Mouse (Mus musculus): ENCODE measurements at regions not wholly inside any gene's neighbourhood (a gene's known extent, or its start where the extent isn't known, plus 50 kb on each side); places are given as distances from the start of the nearest gene placed in this dataset.

GRCm38 (mm10) chr16:39286797-39287565, 394.5 kb downstream of the Igsf11 start:
- H3K4me3 ChIP-seq, result no peak overlapping the region
- WGBS, result 54% methylated on average over 8 of the region's 8 CpGs
- no peaks in the 10 kb centered on the region for H3K36me3 ChIP-seq
- no peak overlapping the region for H3K4me2 ChIP-seq
- H3K4me1 ChIP-seq, result no peaks in the 10 kb centered on the region
- no peaks in the 10 kb centered on the region for H3K9me3 ChIP-seq
- H3K9ac ChIP-seq, result no peak overlapping the region
- ATAC-seq (ENCODE audit: insufficient number of reproducible peaks, low FRiP score, low TSS enrichment, low read depth), result no peak
- H3K27ac ChIP-seq, result no peak overlapping the region
- no peaks in the 10 kb centered on the region for H3K27me3 ChIP-seq

- Histone ChIP-seq H3K9me3 (no peaks in the 10 kb centered on the region), H3K4me1 (no peaks in the 10 kb centered on the region), H3K4me3 (no peak overlapping the region), H3K4me2 (no peak overlapping the region), H3K27ac (no peak overlapping the region), H3K27me3 (no peaks in the 10 kb centered on the region), H3K36me3 (no peaks in the 10 kb centered on the region), H3K9ac (no peak overlapping the region)
- no peak for ATAC-seq (ENCODE audit: insufficient number of reproducible peaks, low FRiP score, low TSS enrichment, low read depth)
- 83% methylated on average over 3 of the region's 3 CpGs for WGBS
Observed at GRCm38 (mm10) chr16:39298856-39299255, 406.4 kb downstream of the Igsf11 start.

- no peak; the same call in 1 of the 2 replicates for ATAC-seq (ENCODE audit: insufficient number of reproducible peaks, low FRiP score, low TSS enrichment, low read depth)
- no peaks in the 10 kb centered on the region for H3K4me1 ChIP-seq
- H3K9me3 ChIP-seq, result no peaks in the 10 kb centered on the region
- no peak overlapping the region for H3K4me3 ChIP-seq
- 30% methylated on average over 1 of the region's 1 CpGs for WGBS
- H3K9ac ChIP-seq, result no peak overlapping the region
- H3K36me3 ChIP-seq, result no peaks in the 10 kb centered on the region
- H3K4me2 ChIP-seq, result no peak overlapping the region
- H3K27me3 ChIP-seq, result no peaks in the 10 kb centered on the region
- H3K27ac ChIP-seq, result no peak overlapping the region
Observed at GRCm38 (mm10) chr16:39302902-39303361, 410.5 kb downstream of the Igsf11 start.

GRCm38 (mm10) chr16:39303371-39303770, 410.9 kb downstream of the Igsf11 start:
- Histone ChIP-seq H3K4me1 (no peaks in the 10 kb centered on the region), H3K9ac (no peak overlapping the region), H3K4me2 (no peak overlapping the region), H3K27me3 (no peaks in the 10 kb centered on the region), H3K27ac (no peak overlapping the region), H3K4me3 (no peak overlapping the region), H3K36me3 (no peaks in the 10 kb centered on the region), H3K9me3 (no peaks in the 10 kb centered on the region)
- ATAC-seq (ENCODE audit: insufficient number of reproducible peaks, low FRiP score, low TSS enrichment, low read depth), result no peak
- WGBS, result 42% methylated on average over 7 of the region's 7 CpGs

GRCm38 (mm10) chr16:39307951-39308350, 415.5 kb downstream of the Igsf11 start:
- Histone ChIP-seq H3K4me2 (no peak overlapping the region), H3K4me1 (no peaks in the 10 kb centered on the region), H3K27ac (no peak overlapping the region), H3K9ac (no peak overlapping the region), H3K4me3 (no peak overlapping the region), H3K36me3 (no peaks in the 10 kb centered on the region), H3K9me3 (no peaks in the 10 kb centered on the region), H3K27me3 (no peaks in the 10 kb centered on the region)
- WGBS, result 33% methylated on average over 5 of the region's 5 CpGs
- ATAC-seq (ENCODE audit: insufficient number of reproducible peaks, low FRiP score, low TSS enrichment, low read depth), result no peak

GRCm38 (mm10) chr16:39316752-39317594, 424.5 kb downstream of the Igsf11 start:
- Histone ChIP-seq H3K4me3 (no peak overlapping the region), H3K9me3 (no peaks in the 10 kb centered on the region), H3K36me3 (no peaks in the 10 kb centered on the region), H3K4me1 (no peaks in the 10 kb centered on the region), H3K27ac (no peak overlapping the region), H3K27me3 (no peaks in the 10 kb centered on the region), H3K4me2 (no peak overlapping the region), H3K9ac (no peak overlapping the region)
- 27% methylated on average over 15 of the region's 15 CpGs for WGBS
- no peak for ATAC-seq (ENCODE audit: insufficient number of reproducible peaks, low FRiP score, low TSS enrichment, low read depth)

GRCm38 (mm10) chr16:39325627-39326026, 433.2 kb downstream of the Igsf11 start:
- no peak overlapping the region for H3K27ac ChIP-seq
- WGBS, result 84% methylated on average over 2 of the region's 2 CpGs
- H3K4me1 ChIP-seq, result no peaks in the 10 kb centered on the region
- no peak overlapping the region for H3K4me3 ChIP-seq
- no peaks in the 10 kb centered on the region for H3K36me3 ChIP-seq
- H3K27me3 ChIP-seq, result no peaks in the 10 kb centered on the region
- no peak overlapping the region for H3K9ac ChIP-seq
- ATAC-seq (ENCODE audit: insufficient number of reproducible peaks, low FRiP score, low TSS enrichment, low read depth), result no peak
- H3K9me3 ChIP-seq, result no peaks in the 10 kb centered on the region
- no peak overlapping the region for H3K4me2 ChIP-seq

GRCm38 (mm10) chr16:39363657-39364056, 471.2 kb downstream of the Igsf11 start:
- no peaks in the 10 kb centered on the region for H3K9me3 ChIP-seq
- H3K4me2 ChIP-seq, result no peak overlapping the region
- 71% methylated on average over 2 of the region's 2 CpGs for WGBS
- H3K4me3 ChIP-seq, result no peak overlapping the region
- no peak overlapping the region for H3K27ac ChIP-seq
- H3K9ac ChIP-seq, result no peak overlapping the region
- H3K4me1 ChIP-seq, result no peaks in the 10 kb centered on the region
- no peak for ATAC-seq (ENCODE audit: insufficient number of reproducible peaks, low FRiP score, low TSS enrichment, low read depth)
- H3K27me3 ChIP-seq, result no peaks in the 10 kb centered on the region
- H3K36me3 ChIP-seq, result no peaks in the 10 kb centered on the region

GRCm38 (mm10) chr16:39368276-39368675, 475.8 kb downstream of the Igsf11 start:
- Histone ChIP-seq H3K27ac (no peak overlapping the region), H3K36me3 (no peaks in the 10 kb centered on the region), H3K4me2 (no peak overlapping the region), H3K4me3 (no peak overlapping the region), H3K27me3 (no peaks in the 10 kb centered on the region), H3K9ac (no peak overlapping the region), H3K9me3 (no peaks in the 10 kb centered on the region), H3K4me1 (no peaks in the 10 kb centered on the region)
- no peak for ATAC-seq (ENCODE audit: insufficient number of reproducible peaks, low FRiP score, low TSS enrichment, low read depth)
- 77% methylated on average over 2 of the region's 2 CpGs for WGBS

GRCm38 (mm10) chr16:39374616-39375015, 482.1 kb downstream of the Igsf11 start:
- H3K9ac ChIP-seq, result no peak overlapping the region
- H3K36me3 ChIP-seq, result no peaks in the 10 kb centered on the region
- WGBS, result 67% methylated on average over 3 of the region's 3 CpGs
- no peak overlapping the region for H3K4me2 ChIP-seq
- H3K27me3 ChIP-seq, result no peaks in the 10 kb centered on the region
- no peak overlapping the region for H3K4me3 ChIP-seq
- H3K9me3 ChIP-seq, result no peaks in the 10 kb centered on the region
- no peaks in the 10 kb centered on the region for H3K4me1 ChIP-seq
- H3K27ac ChIP-seq, result no peak overlapping the region
- no peak for ATAC-seq (ENCODE audit: insufficient number of reproducible peaks, low FRiP score, low TSS enrichment, low read depth)

- Histone ChIP-seq H3K9ac (no peak overlapping the region), H3K27me3 (no peaks in the 10 kb centered on the region), H3K36me3 (no peaks in the 10 kb centered on the region), H3K4me2 (no peak overlapping the region), H3K27ac (no peak overlapping the region), H3K4me1 (no peaks in the 10 kb centered on the region), H3K4me3 (no peak overlapping the region), H3K9me3 (no peaks in the 10 kb centered on the region)
- WGBS, result 53% methylated on average over 7 of the region's 7 CpGs
- ATAC-seq (ENCODE audit: insufficient number of reproducible peaks, low FRiP score, low TSS enrichment, low read depth), result no peak
Observed at GRCm38 (mm10) chr16:39379959-39380358, 487.5 kb downstream of the Igsf11 start.

GRCm38 (mm10) chr16:39389943-39390342, 497.5 kb downstream of the Igsf11 start:
- Histone ChIP-seq H3K9me3 (no peaks in the 10 kb centered on the region), H3K9ac (no peak overlapping the region), H3K27ac (no peak overlapping the region), H3K27me3 (no peaks in the 10 kb centered on the region), H3K36me3 (no peaks in the 10 kb centered on the region), H3K4me2 (no peak overlapping the region), H3K4me3 (no peak overlapping the region), H3K4me1 (no peaks in the 10 kb centered on the region)
- WGBS, result 80% methylated on average over 5 of the region's 5 CpGs
- no peak for ATAC-seq (ENCODE audit: insufficient number of reproducible peaks, low FRiP score, low TSS enrichment, low read depth)

All from limb, embryonic 15.5 days (tissue).